Mouse (Mus musculus): ENCODE measurements around the gene Ppp1r7. TPM values are rescaled to one million over a fixed set of nuclear protein-coding genes. Genes with fewer than 3 reads are reported as not detected.
"Not testable (repeated sequence)": the region's sequence is repeated elsewhere in the genome, so short reads cannot be mapped to it uniquely, and the experiment has no call there.

Ppp1r7 gene
- 85.5 and 112 TPM in 2 replicates for polyA plus RNA-seq (2014; fragmentation: Nextera tagmentation; extraction: Ambion mirVana)

- Histone ChIP-seq H3K4me2 (ENCODE audit: low read depth, low read length) (peak within 1 kb of the TSS; percentile 69), H3K4me3 (ENCODE audit: low read depth, low read length) (peak within 1 kb of the TSS; percentile 87), H3K36me3 (replicated peaks; ENCODE audit: control insufficient read depth, insufficient read depth, low read depth, low read length) (peaks cover 2% of the 10 kb centered on the region), H3K4me1 (ENCODE audit: control insufficient read depth, insufficient read depth, low read length) (peaks cover 3% of the 10 kb centered on the region), H3K27ac (replicated peaks; ENCODE audit: low read depth, low read length) (peak within 1 kb of the TSS; percentile 72), H3K9ac (replicated peaks; ENCODE audit: low read length) (peak within 1 kb of the TSS; percentile 82), H3K9me3 (replicated peaks; ENCODE audit: control insufficient read depth, low read length) (no peaks in the 10 kb centered on the region), H3K27me3 (ENCODE audit: control insufficient read depth, insufficient read depth, low read length) (no peaks in the 10 kb centered on the region)
- peak; percentile 92 for ATAC-seq (replicated peaks; ENCODE audit: insufficient number of reproducible peaks, low FRiP score, low TSS enrichment, low read depth)
- DNase-seq (ENCODE audit: low spot score): peak; percentile 99
- WGBS: under 1% methylated on average over 63 of the region's 63 CpGs
Observed at GRCm38 (mm10) chr1:93342648-93343503, at the start of gene Ppp1r7, which contains the start of gene Pask. TSS of gene Ppp1r7 (plus strand) at chr1:93342854. TSS of gene Pask (minus strand) at chr1:93343482.

GRCm38 (mm10) chr1:93294491-93294890 lies 48.2 kb upstream of the Ppp1r7 start:
- H3K36me3 ChIP-seq (replicated peaks; ENCODE audit: control insufficient read depth, insufficient read depth, low read depth, low read length); H3K4me2 ChIP-seq (ENCODE audit: low read depth, low read length); ATAC-seq (replicated peaks; ENCODE audit: insufficient number of reproducible peaks, low FRiP score, low TSS enrichment, low read depth); DNase-seq (ENCODE audit: low spot score); H3K4me3 ChIP-seq (ENCODE audit: low read depth, low read length); H3K27me3 ChIP-seq (ENCODE audit: control insufficient read depth, insufficient read depth, low read length); H3K9me3 ChIP-seq (replicated peaks; ENCODE audit: control insufficient read depth, low read length); H3K4me1 ChIP-seq (ENCODE audit: control insufficient read depth, insufficient read depth, low read length); H3K27ac ChIP-seq (replicated peaks; ENCODE audit: low read depth, low read length); H3K9ac ChIP-seq (replicated peaks; ENCODE audit: low read length): not testable (repeated sequence)
- WGBS: 78% methylated on average over 3 of the region's 3 CpGs

- no peaks in the 10 kb centered on the region for H3K4me1 ChIP-seq (ENCODE audit: control insufficient read depth, insufficient read depth, low read length)
- H3K36me3 ChIP-seq (replicated peaks; ENCODE audit: control insufficient read depth, insufficient read depth, low read depth, low read length): peaks cover 6% of the 10 kb centered on the region
- WGBS: 84% methylated on average over 4 of the region's 4 CpGs
- no peak overlapping the region for H3K9ac ChIP-seq (replicated peaks; ENCODE audit: low read length)
- DNase-seq (ENCODE audit: low spot score) (no peak), ATAC-seq (replicated peaks; ENCODE audit: insufficient number of reproducible peaks, low FRiP score, low TSS enrichment, low read depth) (no peak)
- no peak overlapping the region for H3K4me3 ChIP-seq (ENCODE audit: low read depth, low read length)
- H3K27ac ChIP-seq (replicated peaks; ENCODE audit: low read depth, low read length): no peak overlapping the region
- no peak overlapping the region for H3K4me2 ChIP-seq (ENCODE audit: low read depth, low read length)
- no peaks in the 10 kb centered on the region for H3K27me3 ChIP-seq (ENCODE audit: control insufficient read depth, insufficient read depth, low read length)
- H3K9me3 ChIP-seq (replicated peaks; ENCODE audit: control insufficient read depth, low read length): no peaks in the 10 kb centered on the region
Observed at GRCm38 (mm10) chr1:93299791-93300190, 42.9 kb upstream of the Ppp1r7 start.

- no peak for DNase-seq (ENCODE audit: low spot score)
- no peak overlapping the region for H3K4me3 ChIP-seq (ENCODE audit: low read depth, low read length)
- H3K27me3 ChIP-seq (ENCODE audit: control insufficient read depth, insufficient read depth, low read length): no peaks in the 10 kb centered on the region
- H3K27ac ChIP-seq (replicated peaks; ENCODE audit: low read depth, low read length): no peak overlapping the region
- WGBS: 95% methylated on average over 3 of the region's 3 CpGs
- no peaks in the 10 kb centered on the region for H3K4me1 ChIP-seq (ENCODE audit: control insufficient read depth, insufficient read depth, low read length)
- no peak; the same call in 1 of the 2 replicates for ATAC-seq (replicated peaks; ENCODE audit: insufficient number of reproducible peaks, low FRiP score, low TSS enrichment, low read depth)
- no peaks in the 10 kb centered on the region for H3K9me3 ChIP-seq (replicated peaks; ENCODE audit: control insufficient read depth, low read length)
- H3K36me3 ChIP-seq (replicated peaks; ENCODE audit: control insufficient read depth, insufficient read depth, low read depth, low read length): peaks cover 6% of the 10 kb centered on the region
- no peak overlapping the region for H3K4me2 ChIP-seq (ENCODE audit: low read depth, low read length)
- no peak overlapping the region for H3K9ac ChIP-seq (replicated peaks; ENCODE audit: low read length)
Observed at GRCm38 (mm10) chr1:93300578-93300977, 42.1 kb upstream of the Ppp1r7 start.

GRCm38 (mm10) chr1:93305581-93306337 lies 36.9 kb upstream of the Ppp1r7 start, which contains the start of gene Mterf4:
TSS of gene Mterf4 (minus strand) at chr1:93305915.
- H3K4me2 ChIP-seq (ENCODE audit: low read depth, low read length): peak within 1 kb of the TSS; percentile 75
- H3K36me3 ChIP-seq (replicated peaks; ENCODE audit: control insufficient read depth, insufficient read depth, low read depth, low read length): peaks cover 6% of the 10 kb centered on the region
- H3K4me1 ChIP-seq (ENCODE audit: control insufficient read depth, insufficient read depth, low read length): no peaks in the 10 kb centered on the region
- ATAC-seq (replicated peaks; ENCODE audit: insufficient number of reproducible peaks, low FRiP score, low TSS enrichment, low read depth): peak; percentile 88
- 8% methylated on average over 36 of the region's 36 CpGs for WGBS
- H3K27me3 ChIP-seq (ENCODE audit: control insufficient read depth, insufficient read depth, low read length): no peaks in the 10 kb centered on the region
- no peaks in the 10 kb centered on the region for H3K9me3 ChIP-seq (replicated peaks; ENCODE audit: control insufficient read depth, low read length)
- peak within 1 kb of the TSS; percentile 85 for H3K4me3 ChIP-seq (ENCODE audit: low read depth, low read length)
- H3K27ac ChIP-seq (replicated peaks; ENCODE audit: low read depth, low read length): 0 out of 2 replicates have a peak within 1 kb of the TSS, but pooled peaks have one; percentile 20
- peak within 1 kb of the TSS; percentile 85 for H3K9ac ChIP-seq (replicated peaks; ENCODE audit: low read length)
- peak; percentile 89 for DNase-seq (ENCODE audit: low spot score)

- no peak overlapping the region for H3K4me3 ChIP-seq (ENCODE audit: low read depth, low read length)
Observed at GRCm38 (mm10) chr1:93323973-93324372, 18.7 kb upstream of the Ppp1r7 start.

GRCm38 (mm10) chr1:93326446-93326845 lies 16.2 kb upstream of the Ppp1r7 start:
- no peak for DNase-seq (ENCODE audit: low spot score)
- H3K36me3 ChIP-seq (replicated peaks; ENCODE audit: control insufficient read depth, insufficient read depth, low read depth, low read length): peaks cover 3% of the 10 kb centered on the region
- H3K27me3 ChIP-seq (ENCODE audit: control insufficient read depth, insufficient read depth, low read length): no peaks in the 10 kb centered on the region
- whole genome bisulfite sequencing: 91% methylated on average over 3 of the region's 3 CpGs
- H3K4me2 ChIP-seq (ENCODE audit: low read depth, low read length): no peak overlapping the region
- no peaks in the 10 kb centered on the region for H3K4me1 ChIP-seq (ENCODE audit: control insufficient read depth, insufficient read depth, low read length)
- H3K27ac ChIP-seq (replicated peaks; ENCODE audit: low read depth, low read length): no peak overlapping the region
- H3K9me3 ChIP-seq (replicated peaks; ENCODE audit: control insufficient read depth, low read length): no peaks in the 10 kb centered on the region
- ATAC-seq (replicated peaks; ENCODE audit: insufficient number of reproducible peaks, low FRiP score, low TSS enrichment, low read depth): no peak
- H3K9ac ChIP-seq (replicated peaks; ENCODE audit: low read length): no peak overlapping the region
- H3K4me3 ChIP-seq (ENCODE audit: low read depth, low read length): no peak overlapping the region

More at GRCm38 (mm10) chr1:93323973-93324372, 18.7 kb upstream of the Ppp1r7 start:
- Histone ChIP-seq H3K27ac (replicated peaks; ENCODE audit: low read depth, low read length) (no peak overlapping the region), H3K36me3 (replicated peaks; ENCODE audit: control insufficient read depth, insufficient read depth, low read depth, low read length) (peaks cover 7% of the 10 kb centered on the region), H3K4me1 (ENCODE audit: control insufficient read depth, insufficient read depth, low read length) (no peaks in the 10 kb centered on the region), H3K9me3 (replicated peaks; ENCODE audit: control insufficient read depth, low read length) (no peaks in the 10 kb centered on the region), H3K9ac (replicated peaks; ENCODE audit: low read length) (no peak overlapping the region), H3K4me2 (ENCODE audit: low read depth, low read length) (no peak overlapping the region), H3K27me3 (ENCODE audit: control insufficient read depth, insufficient read depth, low read length) (no peaks in the 10 kb centered on the region)
- ATAC-seq (replicated peaks; ENCODE audit: insufficient number of reproducible peaks, low FRiP score, low TSS enrichment, low read depth): no peak
- 87% methylated on average over 6 of the region's 6 CpGs for WGBS
- DNase-seq (ENCODE audit: low spot score): no peak
